Mouse (Mus musculus) lung, postnatal 4 days (tissue): ENCODE measurements around the gene U90926.

Experiments
- DNase-seq, 2 experiments: peaks; one replicate each; pipeline ENCODE4 v3.0.0; 2021

Gene U90926

GRCm38 (mm10) chr5:92215308-92215707 is at the start of gene U90926:
Gene U90926, minus strand, starts transcription at chr5:92215408.
- no peak for DNase-seq

DNA sequence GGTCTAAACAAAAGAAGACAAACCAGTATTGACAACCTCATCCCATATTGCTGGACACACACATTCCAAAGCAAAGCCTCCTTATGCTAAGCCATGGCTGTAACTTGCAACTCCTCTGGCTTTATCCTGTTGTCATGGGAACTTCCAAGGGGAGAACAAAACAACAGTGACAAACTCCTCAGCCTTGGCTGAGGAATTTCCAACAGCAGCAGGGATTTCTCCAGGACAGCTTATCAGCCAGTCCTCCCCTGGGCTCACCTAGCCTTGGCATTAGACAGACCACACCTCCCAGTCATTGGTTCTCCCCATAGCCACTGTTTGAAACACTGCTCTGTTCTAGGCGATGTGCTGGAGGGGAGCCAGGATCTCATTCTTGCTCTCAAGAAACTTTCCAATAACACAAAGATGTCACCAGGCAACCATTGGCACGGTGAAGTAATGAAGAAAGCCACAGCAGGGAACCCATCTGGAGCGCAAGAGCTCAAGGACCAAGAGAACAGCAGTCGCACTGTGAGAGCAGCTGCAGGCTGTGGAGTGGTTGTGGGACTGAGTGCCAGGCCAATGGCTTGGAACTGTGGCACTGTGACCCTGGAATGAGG is 48.7 kb upstream of the U90926 start:
- DNase-seq: peak; percentile 66 to 73

DNA sequence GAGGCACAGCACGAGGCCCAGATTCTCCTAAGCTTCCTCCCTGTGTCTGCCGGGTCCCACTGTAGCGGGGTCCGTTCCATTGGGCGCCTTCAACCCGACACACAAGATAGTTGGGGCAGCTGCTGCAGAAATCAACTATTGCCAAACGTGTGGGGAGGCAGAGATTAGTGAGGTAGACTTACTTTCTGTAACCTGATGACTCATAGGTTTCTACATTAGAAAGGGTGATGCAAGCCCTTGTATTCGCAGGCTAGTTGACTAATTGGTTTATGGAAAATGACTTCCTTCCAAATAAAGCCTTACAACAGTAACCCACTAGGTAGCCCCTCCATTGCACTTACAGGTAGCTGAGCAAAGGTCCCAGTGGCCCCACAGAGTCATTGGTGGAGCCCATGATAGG is 47.4 kb upstream of the U90926 start:
- no peak for DNase-seq

DNA sequence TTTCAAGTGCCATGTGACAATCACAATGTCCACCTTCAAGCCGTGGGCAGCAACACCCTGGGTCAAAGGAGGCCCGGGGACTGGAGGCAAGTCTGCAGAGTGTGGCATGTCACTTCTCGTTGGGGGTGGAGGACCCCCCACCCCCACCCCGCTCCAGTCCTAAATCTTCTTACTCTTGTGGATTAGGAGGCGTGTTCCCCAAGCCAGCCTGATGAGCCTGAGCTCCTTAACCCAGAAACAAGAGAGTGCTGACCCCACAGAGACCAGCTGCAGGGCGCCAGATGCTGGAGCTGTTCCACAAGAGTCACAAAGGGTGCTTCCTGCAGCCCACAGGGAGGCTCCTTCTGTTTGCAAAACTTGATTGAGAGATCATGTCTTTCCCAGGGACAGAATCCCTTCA is 41.0 kb upstream of the U90926 start, which contains the start of gene Ppef2:
Ppef2 (minus strand) TSS at position 61 of the 400 bp plus-strand sequence.
- no peak for DNase-seq

DNA sequence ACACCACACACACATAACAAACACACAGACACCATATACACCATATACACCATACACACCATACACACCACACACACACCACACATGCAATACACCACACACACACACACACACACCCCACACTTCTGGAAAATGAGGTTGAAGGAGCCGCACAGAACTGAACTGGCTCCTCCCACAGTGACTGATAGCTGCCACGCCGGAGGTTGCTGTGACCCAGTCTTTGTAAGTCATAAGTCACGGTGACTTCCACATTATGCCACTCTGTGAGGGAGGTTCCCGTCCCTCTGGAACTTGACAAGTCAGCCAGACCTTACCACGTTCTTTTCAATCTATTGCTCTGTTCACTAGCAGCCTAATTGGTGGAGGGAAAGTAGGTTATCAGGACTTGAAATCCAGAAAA is 39.3 kb upstream of the U90926 start:
- no peak for DNase-seq

GRCm38 (mm10) chr5:92252797-92253343 is 37.7 kb upstream of the U90926 start:
- no peak for DNase-seq

GRCm38 (mm10) chr5:92252031-92252430 is 36.8 kb upstream of the U90926 start:
- no peak for DNase-seq

- DNase-seq: no peak
Observed at GRCm38 (mm10) chr5:92248614-92249013, 33.4 kb upstream of the U90926 start.

DNA sequence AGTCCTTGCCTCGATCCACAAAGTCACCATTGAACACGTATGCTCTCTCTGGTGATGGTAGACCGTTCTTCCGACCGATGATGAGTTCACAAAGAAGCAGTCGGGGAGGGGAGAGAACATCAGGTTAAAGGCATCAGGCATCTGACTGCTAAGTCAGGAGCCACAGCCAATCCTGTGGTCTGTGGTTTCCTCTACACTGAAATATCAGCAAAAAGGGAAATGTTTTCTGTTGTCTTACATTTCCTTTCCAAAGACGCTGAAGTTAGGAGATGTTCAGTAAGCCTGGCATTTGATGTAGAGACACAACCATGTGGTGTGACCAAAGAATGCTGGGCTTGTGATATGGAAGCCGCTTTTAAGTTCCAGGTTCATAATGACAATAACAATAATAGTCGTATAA is 30.3 kb upstream of the U90926 start:
- DNase-seq: no peak

DNA sequence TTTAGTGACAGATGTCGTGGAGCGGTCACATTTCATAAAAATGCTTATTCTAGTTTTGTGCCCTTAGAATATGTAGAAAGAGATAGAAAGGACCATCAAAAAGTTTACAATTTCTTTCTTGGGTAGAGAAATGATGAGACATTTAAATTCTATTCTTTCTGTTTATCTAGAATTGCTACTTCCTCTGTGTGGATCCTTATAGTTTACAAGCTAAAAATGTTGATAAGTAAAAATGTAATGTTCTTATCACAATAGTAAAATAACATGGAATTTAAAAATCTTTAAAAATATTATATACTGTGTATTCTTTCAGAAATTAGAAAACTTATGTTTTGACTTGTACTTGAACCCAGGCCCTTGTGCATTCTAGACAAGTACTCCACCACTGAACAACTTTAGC is 29.7 kb upstream of the U90926 start:
- no peak for DNase-seq

- no peak for DNase-seq
Observed at GRCm38 (mm10) chr5:92240769-92241168, 25.6 kb upstream of the U90926 start.

GRCm38 (mm10) chr5:92239333-92240232 is 24.4 kb upstream of the U90926 start:
- peak; percentile 38 to 79 for DNase-seq

GRCm38 (mm10) chr5:92234939-92235557 is 19.8 kb upstream of the U90926 start:
- no peak for DNase-seq

DNA sequence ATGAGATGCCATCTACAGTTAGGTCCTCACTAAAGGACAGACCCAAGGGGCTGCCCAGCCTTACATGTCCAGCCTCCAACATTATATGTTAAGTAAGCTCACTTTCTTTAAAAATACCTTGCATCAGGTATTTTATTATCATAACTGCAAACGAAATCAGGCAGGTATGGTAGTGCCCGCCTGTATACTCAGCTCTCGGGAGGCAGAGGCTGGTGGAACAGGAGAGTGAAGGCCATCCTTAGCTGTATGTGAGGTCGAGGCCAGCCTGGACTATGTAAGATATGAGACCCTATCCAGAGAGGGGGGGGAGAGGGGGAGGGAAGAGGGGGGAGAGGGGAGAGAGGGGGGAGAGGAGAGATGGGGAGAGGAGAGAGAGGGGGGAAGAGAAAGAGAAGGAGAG is 18.2 kb upstream of the U90926 start:
- no peak for DNase-seq

DNA sequence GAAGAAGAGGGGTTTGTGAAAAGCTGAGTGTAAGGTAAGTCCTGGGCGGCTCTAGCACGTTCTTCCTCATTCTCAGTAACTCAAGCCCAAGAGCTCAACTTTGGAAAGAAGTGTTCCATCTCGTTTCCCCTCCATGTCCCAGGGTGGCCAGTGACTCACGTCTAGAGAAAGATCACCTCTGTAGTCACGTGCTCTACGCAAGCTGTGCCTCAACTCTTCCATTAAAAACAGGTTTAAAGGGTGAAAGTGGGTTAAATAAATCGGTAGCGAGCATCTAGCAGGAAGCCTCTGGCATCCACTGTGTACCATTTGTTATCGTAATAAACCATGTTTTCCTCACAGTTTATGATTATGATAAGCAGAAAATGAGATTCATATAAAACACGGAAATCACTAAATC is 16.6 kb upstream of the U90926 start:
- DNase-seq: no peak

DNA sequence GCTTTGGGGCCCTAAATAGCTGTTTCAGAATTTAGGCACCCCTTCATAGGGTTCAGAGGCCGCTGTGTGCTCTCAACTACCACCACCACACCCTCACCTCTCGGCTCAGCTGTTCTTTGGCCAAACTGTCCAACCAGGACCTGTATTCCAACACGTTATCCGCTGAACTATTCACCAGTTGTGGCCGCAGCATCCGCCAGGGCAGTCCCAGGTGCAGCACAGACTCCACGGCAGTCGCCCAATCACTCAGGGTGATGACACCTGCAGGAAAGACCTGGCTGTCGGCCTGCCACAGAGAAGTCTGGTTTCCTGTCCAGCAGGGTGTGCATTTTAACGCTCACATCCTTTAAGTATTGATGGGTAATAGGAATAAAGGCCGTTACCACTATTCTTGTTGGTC is 15.1 kb upstream of the U90926 start:
- DNase-seq: no peak

- no peak for DNase-seq
Observed at GRCm38 (mm10) chr5:92229514-92229913, 14.3 kb upstream of the U90926 start.

GRCm38 (mm10) chr5:92228776-92229175 is 13.6 kb upstream of the U90926 start:
- no peak for DNase-seq

GRCm38 (mm10) chr5:92227782-92228181 is 12.6 kb upstream of the U90926 start:
- no peak for DNase-seq

DNA sequence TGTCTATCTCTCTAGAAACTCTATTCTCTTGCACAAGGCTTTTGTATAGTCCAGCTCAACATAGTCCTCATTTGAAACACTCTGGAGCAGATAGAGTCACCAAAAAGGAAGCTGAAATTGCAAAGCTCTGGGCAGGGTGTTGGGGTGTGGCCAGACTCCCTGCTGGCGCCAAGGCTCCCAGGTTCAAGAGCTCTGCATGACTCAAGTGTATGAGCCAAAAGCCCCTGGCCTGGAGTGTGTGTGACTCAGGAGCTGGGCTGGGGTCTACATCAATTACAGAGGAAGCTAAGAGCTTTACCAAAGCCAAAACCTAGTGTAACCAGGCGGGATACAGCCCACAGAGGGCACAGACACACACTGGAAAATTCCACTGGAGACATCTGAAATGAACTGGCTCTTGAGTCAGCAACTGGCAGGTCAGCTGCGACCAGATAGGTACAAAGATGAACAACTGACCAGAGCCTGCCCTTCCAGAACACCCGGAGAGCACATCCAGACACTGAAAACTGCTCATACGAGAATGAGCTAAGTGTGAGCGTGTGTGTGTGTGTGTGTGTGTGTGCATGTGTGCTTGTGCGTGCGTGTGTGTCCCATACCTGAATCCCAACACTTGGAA is 5.2 kb upstream of the U90926 start:
- DNase-seq: peak in 1 of 2 experiments; percentile 35

GRCm38 (mm10) chr5:92219826-92220225 is 4.6 kb upstream of the U90926 start:
- DNase-seq: no peak

DNA sequence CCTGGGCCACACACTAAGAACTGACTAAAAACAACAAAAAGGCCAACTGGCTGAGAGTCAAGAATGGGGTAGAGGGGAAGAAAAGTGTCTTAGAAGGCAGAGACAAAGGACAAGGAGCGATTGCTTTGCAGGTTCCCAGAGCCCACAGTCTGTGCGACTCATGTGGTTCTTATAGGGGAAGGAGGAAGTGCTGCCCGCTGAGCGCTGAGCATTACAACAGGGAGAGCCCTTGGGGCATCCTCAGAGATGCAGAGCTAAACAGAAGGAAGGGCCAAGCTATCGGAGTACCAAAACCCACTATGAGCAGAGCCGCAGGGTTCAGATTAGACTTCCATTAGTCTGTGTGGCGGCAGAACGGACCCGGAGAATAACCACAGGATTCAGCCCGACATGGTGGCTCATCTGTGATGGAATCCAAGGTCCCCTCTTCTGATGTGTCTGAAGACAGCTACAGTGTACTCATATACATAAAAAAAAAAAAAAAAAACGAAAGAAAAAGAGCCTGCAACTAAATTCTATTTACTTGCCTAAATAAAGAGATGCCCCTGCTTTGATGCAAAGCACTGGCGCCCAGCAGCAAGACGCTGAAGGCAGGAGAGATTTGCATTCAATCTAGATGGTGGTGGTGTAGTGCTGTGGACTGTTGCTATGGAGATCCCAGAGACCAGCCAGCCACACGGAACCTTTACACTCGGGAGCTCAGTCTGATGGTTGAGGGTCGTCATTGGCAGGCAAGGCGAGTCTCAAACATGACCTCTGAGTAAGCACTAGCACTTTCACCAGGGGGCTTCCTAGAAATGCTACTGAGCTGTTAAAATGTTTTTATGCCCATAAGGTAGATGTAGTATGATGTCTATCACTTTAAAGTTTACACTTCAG is 3.9 kb upstream of the U90926 start:
- DNase-seq: no peak
